Mouse (Mus musculus): ENCODE measurements around the gene Nr6a1.
A peak's percentile ranks its signal among the peaks of the same experiment; 100 is the strongest.

Nr6a1 gene

DNA sequence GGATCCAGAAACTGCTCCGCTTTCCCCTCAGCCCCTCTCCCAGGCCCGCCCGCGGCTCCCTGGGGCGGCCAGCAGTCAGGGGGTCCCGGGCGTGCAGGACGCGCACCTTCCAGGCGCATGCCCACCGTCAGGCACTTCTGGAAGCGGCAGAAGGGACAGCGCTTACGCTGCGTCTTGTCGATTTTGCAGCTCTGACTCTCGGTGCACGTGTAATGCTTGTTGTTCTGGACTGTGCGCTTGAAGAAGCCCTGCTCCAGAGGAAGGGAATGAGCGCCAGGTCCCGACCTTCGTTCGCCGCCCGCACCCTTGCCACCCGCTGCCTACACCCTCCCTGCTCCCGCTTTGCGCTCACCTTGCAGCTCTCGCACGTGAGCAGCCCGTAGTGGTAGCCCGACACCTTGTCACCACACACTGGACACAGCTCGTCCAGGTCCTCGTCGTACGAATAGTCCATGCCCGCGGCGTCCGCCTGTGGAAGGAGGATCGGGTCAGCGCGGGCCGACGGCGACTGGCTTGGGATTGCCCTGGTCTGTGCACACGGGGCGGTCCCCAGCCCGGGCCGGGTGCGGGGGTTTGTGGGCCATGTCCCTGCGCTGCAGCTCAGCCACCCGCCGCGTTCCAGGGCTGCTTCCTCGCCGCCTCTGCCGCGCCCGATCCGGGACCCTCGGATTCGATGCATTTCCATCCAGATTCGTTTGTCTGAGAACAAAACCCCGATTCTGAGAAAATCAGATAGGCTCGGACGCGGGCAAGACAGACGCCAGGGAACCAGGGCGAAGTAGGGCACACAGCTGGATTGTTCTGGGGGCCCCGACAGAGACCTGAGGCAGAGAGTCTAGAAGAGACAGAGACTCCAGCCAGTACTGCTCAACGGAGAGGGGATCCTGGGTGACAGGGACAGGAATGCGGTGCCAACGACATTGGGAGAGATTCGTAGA is 216.9 kb downstream of the Nr6a1 start:
- DNase-seq: no peak

DNA sequence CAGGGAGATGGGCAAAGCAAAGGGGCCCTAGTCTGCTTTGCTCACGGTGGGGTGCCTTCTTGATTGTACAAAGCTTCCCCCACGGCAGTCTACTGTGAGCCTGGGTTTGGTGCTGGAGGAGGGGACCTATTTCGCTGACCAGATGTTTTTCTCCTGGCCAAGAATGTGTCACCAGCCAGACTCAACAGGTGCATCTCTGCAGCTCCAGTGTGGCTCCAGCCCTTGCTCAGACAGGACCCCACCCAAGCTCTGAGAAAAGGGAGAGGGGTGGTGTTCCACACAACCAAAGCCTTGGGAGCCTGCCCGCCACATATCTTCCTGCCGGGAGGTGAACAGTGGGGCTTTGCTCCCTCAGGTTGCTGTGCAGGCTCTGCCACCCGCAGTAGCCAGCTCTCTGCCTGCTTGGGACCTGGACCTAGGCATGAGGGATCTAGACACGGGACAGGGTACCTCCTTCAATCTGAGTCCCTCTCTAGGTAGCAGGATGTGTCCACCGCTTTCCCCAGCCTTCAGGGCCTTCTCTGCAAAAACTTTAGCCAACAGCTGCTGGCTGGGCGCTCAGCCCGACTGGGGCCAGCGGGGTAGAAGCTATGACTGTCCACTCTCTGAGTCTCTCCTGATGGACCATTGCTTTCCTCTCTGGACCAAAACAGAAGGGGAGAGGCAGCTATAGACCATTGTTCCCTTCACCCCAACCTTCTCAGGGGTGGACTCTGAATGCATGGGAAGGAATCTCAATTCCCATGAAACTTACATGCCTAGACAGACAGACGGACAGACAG is 218.4 kb downstream of the Nr6a1 start:
- no peak for DNase-seq

DNA sequence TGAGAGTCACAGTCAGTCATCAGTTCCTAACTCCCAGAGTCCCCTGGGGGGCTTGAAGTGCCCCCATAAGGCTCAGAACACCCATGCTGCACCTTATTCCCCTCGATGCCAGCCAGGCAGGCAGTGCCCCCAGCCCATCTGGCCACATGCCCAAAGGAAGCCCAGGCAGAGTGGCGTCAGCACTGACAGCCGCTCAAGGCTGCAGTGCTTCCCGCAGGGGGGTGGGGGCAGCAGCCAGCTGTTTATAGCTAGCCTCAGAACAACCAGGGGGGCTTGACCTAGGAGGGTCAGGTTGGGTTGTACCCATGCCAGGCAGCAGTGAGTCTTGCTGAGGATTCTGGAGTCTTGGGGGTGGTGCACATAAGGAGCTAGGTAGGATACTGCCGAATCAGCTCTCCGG is 220.8 kb downstream of the Nr6a1 start:
- no peak for DNase-seq

DNA sequence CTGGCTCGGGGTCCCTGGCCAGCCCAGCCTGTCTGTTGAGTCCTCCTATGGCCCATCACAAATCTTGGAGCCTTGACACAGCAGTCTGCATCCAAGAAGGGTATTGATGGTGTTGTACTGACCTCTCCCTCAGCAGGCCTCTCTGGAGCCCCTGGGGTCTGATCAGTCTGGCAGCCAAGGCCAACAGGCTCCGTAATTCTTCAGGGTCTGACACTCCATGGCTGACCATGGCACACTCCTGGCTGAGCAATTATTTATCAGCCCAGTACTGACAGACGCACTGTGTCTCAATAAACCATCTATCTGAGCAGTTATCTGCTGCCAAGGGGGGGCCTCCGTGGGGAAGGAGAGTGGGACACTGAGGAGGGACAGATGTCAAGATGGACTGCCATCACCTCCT is 222.5 kb downstream of the Nr6a1 start:
- no peak for DNase-seq

DNA sequence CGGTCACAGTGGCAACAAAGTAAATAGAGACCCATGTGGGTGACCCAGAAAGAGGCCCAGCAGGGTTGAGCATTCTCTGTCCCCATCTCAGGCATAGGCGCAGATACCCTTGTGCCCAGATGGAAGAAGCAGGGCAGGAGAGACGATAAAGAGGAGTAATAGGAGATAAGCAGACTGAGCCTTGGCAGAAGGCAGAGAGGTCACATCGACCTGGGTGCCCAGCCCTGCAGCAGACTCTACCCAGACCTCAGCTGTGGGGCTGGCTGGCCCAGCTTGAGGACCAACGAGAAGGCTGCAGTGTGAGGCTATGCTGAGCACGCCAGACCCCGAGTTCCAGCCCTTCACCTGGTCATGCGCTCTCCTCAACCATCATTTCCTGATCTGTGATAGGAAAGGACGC is 223.2 kb downstream of the Nr6a1 start:
- DNase-seq: no peak

DNA sequence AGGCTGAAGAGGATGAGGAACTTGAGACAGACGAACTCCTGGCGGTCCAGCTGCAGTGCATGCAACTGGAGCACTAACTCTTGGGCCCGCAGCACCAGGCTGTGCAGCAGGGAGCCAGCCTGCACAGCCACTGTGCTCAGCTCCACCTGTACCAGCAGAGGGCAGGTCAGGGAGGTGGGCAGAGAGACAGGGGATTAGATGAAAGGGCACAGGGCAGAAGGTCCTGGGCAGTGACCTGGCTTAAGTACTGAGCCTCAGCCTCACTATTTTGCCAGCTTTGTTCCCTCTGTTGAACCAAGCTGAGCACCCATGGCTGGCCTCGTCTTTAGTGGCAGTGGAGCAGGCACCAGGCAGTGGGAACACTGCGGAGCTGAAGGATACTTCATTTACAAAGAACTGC is 227.3 kb downstream of the Nr6a1 start:
- DNase-seq: no peak

DNA sequence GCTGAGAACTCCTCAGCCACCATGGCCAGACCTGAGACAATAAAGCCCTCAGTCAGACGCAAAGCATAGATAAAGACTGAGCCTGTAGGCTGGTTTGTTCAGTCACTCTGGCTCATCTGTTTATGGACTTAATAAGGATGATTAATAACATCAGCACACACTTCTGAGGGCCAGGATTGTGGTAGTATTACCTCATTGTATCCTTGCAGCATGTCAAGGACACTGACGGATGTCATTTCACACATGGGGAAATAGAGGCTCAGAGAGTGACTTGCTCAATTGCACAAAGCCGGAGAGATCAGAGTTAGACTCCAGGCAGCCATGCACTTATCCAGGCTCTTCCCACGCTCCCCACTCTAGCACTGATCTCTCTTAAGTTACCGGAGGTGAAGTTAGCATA is 228.9 kb downstream of the Nr6a1 start:
- no peak for DNase-seq

DNA sequence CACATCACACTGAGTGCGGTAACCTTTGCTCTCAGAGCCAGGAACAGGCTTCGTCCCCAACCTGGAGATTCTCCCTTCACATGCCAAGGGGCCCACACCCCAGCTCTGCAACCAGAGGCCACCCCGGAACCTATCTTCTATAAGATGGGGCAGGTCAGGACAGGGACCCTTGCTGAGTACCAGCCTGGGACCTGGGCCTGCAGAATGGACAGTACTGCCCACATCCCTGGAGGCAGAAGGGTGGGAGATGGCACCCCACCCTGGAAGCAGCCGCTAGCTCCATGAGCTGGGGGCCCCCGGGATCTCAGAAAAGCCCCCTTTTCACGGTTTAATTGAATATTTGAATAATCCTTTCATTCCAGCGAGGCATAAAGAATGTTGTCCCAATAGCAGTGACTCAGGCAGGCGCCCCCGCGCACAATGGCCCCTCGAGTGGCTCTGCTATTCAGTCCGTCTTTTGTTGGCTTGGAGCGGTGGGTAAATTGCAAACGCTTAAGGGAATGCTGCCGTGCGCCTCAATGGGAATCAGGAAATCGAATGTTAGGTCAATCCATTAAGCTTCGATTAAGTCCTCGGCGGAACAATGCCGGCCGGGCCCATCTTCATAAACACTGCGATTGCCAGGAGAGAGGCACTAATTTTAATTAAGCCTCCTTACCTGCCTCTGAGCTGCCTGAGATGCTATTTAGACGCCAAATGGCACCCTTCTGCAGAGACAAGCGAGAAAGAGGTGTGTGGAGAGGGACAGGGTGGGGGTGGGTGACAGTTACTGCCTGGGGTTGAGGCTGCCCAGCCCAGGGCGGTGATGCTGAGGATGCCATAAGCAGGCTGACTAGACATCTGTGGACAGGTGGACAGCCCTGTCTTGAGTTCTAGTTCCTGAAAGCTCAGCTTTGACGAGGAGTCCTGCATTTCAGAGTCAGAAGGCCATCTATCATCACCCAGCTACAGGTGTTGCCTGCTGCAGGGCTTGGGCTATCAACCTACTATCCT is 230.1 kb downstream of the Nr6a1 start:
- DNase-seq: no peak

DNA sequence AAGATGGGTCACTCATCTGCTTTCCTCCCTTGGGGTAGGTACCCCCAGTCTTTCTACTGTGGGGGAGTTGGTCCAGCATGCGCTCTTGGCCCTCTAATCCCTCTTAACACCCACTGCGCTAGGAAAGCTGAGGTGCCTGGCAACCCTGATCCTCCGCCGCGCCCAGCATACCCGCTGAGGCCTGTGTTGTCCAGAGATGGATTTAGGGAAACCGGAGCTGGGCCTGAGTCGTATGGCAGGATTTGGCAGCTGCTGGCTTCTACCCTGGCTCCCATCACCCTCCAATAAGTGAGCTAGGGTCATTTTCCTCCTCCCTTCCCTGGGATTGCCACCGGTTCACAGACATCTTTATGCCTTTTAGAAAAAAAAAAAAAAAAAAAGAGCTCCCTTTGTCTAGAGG is 231.7 kb downstream of the Nr6a1 start:
- DNase-seq: no peak

DNA sequence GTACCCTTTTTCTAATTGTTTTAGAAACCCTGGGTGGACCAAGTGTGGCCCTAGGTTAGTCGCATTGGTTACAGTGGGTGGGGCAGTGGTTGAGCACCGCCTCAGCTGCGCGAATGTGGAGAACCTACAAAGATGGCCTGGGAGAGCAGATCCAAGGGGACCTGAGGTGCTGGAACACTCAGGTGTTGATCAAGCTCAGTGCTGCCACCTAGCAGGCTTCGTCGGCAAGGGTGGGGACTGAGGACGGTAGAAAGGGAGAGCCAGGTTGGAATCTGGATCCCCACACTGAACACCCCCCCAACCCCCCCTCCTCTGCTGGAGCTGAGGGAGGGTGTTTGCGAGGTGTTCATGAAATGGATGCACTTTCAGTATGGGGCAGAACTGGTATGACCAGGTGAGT is 235.9 kb downstream of the Nr6a1 start:
- peak; percentile 26 for DNase-seq

DNA sequence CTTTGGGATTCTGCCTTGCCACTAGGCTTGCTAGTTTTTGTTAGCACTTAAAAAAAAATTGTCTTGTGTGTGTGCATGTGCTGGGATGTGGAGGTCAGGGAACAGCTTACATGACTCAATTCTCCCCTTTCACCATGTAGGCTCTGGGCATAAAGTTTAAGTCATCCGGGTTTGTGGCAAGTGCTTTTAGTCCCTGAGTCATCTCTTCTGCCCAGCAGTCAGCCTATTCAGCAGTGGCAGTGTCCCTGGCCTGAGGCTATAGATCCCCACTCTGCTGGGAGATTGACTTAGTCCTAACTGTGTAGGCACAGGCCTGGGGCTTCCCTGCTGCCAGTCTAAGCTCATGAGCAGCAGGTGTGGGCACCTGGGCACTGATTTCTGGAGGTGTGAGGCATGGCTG is 237.6 kb downstream of the Nr6a1 start:
- DNase-seq: no peak

DNA sequence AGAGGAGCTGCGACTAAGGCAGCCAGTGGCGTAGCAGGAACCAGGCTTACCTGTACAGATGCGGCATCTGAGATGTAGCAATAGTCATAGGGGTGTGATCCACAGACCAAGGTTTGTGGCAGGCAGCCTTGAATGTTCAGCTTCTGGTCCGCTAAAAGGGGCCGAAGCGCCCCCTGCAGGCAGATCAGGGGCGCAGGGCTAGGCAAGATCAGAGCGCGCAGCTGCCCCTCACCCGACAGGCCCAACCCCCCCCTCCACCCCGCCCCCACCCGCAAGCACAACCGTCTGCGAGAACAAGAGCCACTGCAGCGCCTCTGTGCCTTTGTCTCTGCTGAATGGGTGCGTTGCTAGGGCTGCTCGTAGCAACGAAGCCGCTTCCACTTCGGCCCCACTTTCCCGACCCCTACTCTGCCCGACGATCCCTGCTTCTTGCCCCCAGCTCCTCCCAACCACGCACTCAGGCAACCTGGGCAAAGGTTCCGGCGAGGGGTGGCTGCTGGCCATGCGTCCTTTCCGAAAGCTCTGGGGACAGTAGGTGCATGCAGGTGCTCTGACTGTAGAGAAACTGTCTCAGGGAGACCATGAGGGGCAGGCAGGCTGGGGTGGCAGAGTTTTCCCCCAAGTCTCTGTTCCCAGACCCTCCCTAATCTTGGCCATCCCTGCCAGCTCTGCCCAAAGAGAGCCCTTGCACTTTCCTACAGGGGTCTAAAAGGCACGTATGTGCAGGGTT is 238.5 kb downstream of the Nr6a1 start:
- peak; percentile 17 for DNase-seq

DNA sequence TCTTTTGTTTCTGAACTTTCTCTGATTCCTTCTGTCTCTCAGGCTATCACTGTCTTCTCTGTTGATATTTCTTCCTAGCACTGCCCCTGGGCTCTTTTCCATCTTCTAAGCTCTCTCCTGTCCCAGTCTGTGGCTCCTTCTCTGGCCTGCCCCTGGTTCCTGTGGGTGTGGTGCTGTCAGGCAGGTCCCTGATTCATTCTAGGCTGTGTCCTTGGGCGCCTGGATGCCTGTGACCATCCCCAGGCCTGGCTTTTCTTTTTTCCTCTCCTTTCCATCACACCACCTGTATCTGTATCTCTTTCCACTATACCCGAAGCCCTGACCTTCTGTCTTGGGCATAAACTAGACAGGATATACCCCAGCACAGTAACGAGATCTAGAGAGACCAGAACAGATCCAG is 241.7 kb downstream of the Nr6a1 start:
- DNase-seq: no peak

DNA sequence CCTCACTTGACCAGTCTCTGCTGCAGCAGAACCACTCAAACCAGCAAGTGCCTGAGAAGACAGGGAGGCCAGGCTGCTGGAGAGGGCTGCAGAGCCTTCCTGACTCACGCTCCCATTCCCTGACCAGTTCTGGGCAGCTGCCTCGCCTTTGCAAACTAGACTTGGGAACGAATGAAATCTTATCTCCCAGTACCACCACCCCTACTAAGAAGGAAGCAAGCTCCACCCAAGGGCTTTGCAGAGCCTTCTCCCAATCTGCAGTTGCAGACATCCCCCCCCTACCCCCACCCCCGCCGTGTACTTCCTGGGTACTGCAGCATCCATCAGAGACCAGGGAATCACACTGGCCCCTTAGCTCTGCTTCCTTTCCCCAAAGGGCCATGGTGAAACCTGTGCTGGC is 244.4 kb downstream of the Nr6a1 start:
- DNase-seq: no peak

DNA sequence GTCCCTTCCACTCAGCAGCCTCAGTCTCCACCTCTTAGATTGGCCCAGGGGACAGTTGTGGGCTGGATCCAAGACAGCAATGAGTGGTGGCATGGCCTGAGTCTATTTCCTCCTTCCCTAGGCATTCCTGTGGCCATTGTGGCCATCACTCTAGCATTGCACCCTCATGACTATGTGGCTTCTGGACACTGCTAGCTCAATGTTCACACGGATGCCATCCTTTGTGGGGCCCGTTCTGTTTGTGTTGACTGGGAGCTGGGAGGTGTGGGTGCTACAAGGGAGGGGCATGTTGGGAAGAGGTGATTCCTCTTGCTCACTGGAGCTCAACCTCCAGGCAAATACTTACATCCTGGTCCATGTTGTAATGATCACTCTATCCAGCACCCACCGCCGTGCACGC is 245.3 kb downstream of the Nr6a1 start:
- no peak for DNase-seq

DNA sequence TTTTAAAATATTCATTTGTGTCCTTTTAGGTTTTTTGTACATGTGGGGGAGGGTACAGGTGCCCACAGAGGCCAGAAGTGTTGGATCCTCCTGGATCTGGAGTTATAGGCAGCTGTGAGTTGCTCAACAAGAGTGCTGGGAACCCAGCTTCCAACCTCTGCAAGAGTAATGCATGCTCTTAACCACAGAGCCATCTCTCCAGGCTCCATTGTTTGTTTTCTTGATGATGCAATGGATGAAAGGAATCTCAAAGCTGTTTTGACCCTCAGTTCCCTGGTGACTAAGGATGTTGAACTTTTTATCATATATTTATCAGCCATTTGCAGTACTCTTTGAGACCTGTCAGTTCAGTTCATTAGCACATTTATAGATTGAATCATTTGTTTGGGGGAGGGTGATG is 248.5 kb downstream of the Nr6a1 start:
- no peak for DNase-seq

DNA sequence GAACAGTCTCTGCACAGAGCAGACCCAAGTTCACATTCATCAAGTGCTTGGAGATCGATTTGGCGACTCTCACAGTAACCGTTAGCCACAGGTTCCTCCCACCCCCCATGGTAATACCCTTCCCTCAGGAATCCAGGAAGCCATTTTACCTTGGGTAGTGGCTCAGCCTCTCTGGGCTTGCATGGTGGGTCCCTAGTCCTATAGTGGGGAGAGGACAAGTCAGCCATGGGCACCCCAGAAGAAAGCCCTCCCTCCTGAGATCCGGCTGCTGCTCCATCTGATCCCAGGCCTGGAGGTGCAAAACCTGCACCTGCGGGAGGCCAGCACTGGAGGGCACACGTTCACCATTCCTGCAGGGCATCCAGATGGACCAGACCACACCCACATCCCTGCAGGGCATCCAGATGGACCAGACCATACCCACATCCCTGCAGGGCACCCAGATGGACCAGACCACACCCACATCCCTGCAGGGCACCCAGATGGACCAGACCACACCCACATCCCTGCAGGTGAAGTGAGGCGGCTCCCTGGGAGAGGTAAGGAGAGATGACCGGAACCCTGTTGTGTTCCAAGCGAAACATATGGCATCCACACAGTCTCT is 252.0 kb downstream of the Nr6a1 start:
- no peak for DNase-seq

Data from cerebellum, adult 11 months (tissue).